Mouse (Mus musculus): ENCODE measurements at regions not wholly inside any gene's neighbourhood (a gene's known extent, or its start where the extent isn't known, plus 50 kb on each side); places are given as distances from the start of the nearest gene placed in this dataset.

DNA sequence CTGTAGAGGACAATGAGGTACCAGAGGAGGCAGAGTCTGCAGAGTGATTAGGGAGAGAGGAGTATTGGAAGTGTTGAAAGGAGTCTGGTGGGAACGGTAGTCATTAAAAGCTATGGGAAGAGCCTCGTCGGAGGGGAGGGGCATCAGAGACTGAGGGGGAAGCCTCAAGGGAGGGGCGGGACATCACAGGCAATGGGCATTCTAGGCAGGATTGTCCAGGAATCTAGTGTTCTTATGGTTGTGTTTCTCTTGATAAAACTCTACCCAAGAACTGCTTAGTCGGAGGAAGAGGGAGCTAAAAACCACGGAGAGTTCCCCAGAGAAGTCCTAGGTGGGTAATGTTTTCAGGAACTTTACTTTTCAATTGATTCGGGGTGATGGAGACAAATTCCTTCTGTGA, 90.2 kb downstream of the Sec23ip start:
- no peak for DNase-seq

DNA sequence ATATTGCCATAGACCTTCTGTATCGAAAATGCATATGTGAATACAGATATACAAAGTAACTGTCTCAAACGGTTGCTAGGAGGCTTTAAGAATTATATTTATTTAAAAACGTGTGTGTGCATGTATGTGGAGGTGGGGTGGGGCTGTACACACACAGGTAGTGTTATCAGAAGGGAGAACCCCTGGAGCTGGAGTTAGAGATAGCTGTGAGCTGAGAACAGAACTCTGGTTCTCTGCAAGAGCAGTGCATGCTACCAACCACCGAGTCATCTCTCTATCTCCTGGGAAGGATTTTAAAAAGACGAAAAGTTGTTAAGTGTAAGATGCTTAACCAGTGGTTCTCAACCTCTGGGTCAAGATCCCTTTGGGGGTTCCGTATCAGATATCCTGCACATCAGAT, 91.7 kb downstream of the Sec23ip start:
- DNase-seq, result no peak

DNA sequence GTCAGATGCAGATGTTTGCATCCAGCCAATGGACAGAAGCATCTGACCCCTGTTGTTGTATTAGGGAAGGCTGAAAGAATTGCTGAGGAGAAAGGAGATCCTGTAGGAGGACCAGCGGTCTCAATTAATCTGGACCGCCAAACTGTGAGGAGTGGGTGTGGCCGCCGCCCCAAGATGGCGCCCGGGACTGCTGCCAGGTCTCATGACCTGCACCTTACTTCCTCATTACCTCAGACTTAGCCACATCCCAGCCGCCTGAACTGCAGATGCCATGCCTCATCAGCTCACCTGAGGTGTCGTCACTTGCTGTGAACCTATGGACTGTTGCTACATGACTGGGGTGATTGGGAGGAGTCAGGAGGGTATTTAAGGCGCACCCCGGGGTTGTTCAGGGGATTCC, 97.8 kb downstream of the Sec23ip start:
- no peak for DNase-seq

GRCm38 (mm10) chr7:128843576-128843975, 98.8 kb downstream of the Sec23ip start:
- DNase-seq, result no peak

- no peak for DNase-seq
Measured at GRCm38 (mm10) chr7:128849261-128849660, 104.5 kb downstream of the Sec23ip start.

DNA sequence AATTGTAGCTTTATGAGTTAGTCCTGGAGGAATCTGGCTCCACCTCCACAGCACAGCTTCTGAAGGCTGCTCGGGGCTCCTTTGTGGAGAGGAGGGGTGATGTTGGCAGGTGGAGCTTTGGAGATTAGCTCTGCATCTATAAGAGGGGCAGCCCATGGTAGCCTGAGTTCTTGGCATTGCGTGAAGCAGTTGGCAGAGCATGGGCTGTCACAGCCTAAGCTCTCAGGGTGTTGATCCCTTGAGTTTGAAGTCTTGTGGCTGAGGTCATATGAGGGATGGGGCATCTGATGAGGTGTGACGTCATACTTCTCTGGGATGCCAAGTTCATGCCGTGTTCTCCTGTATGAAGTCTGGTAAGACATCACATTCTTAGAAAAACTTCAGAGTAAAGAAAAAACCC, 109.5 kb downstream of the Sec23ip start:
- DNase-seq, result no peak

DNA sequence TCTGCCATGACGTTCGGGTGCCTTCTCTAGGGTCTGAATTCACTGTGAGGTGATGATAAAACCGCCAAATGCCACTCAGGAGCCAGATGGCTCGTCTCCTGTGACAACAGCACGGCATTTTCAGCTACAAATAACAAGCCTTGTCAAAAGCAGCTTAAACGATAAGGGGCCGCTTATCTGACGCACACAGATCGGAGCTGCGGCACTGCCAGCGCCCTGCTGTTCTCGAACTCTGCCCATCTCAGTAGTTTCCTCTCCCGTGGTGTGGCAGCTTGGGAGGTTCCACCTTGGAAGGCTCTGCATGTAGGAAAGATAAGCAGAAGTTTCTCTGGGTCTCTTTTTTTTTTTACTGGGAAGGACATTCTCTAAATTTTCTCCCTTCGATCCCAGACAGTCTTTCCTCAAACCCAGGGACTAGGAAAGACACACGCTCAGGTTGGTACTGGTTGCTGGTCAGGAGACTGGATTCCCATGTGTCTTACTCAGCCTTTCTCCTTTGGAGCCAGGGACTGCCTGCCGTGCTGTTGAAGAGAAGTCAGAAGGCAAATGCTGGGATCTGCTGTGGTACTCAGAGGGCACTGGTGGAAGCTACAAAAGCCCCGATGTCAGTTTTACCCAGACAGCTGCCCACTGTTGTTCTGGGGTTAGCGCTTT, 110.1 kb downstream of the Sec23ip start:
- DNase-seq, result no peak

- DNase-seq, result peak; percentile 40
Measured at GRCm38 (mm10) chr7:128860141-128860540, 115.4 kb downstream of the Sec23ip start.

- no peak for DNase-seq
Measured at GRCm38 (mm10) chr7:128860709-128861108, 116.0 kb downstream of the Sec23ip start.

DNA sequence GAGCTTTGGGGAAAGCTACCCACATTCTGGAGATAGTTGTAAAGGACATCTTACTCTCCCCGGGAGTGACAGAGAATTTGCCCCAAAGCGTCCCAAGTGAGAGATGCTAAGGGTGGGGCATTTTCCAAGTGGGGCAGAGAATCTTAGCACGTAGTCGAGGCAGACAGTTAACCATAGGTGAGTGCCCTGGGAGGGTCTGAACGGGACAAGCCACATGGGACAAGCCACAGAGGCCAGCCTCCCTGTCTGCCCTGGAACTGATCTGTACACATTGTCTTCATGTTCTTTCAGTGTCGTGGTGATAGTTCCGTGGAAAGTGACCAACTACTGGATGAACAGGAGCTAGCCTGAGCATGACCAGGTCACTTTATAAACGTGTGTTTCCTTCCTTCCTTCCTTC, 116.6 kb downstream of the Sec23ip start:
- DNase-seq, result no peak

- DNase-seq, result no peak
Measured at GRCm38 (mm10) chr7:128868799-128869198, 124.1 kb downstream of the Sec23ip start.

DNA sequence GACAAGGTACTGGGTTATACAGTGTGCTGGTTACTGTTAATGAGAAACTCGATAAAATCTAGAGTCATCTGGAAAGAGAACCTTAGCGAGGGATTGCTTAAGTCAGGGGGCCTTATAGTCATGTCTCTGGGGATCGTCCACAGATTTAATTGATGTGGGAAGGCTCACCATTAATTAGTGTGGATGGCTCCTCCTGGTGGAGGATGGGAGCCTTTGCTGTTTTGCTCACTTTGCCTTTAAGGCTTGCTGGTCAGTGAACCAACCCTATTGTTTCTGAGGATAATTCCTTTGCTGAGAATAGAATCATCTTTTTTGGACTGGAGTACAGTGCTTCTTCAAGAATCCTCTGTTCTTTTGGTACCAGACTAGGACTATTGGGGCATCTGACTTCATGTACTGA, 139.3 kb downstream of the Sec23ip start:
- DNase-seq, result no peak

DNA sequence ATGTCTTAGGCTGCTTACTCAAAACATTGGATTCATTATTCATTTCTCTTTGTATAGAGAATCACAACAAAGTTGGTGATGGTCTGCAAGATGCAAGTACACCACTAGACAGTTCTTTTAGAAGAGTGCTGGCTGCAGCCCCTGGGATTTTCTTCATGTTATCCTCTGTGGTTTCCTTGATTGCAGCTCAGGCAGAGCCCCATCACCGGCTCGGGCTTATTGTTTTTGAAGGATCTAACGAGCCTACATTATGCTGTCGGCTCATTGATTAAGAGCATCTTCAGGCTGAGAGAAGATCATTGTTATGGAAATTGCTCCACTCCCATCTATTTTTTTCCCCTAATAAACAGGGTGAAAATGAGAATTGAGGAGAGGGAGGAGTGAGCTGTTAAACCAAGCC, 140.8 kb downstream of the Sec23ip start:
- DNase-seq, result no peak

- DNase-seq, result no peak
Measured at GRCm38 (mm10) chr7:128910134-128910533, 165.4 kb downstream of the Sec23ip start.

DNA sequence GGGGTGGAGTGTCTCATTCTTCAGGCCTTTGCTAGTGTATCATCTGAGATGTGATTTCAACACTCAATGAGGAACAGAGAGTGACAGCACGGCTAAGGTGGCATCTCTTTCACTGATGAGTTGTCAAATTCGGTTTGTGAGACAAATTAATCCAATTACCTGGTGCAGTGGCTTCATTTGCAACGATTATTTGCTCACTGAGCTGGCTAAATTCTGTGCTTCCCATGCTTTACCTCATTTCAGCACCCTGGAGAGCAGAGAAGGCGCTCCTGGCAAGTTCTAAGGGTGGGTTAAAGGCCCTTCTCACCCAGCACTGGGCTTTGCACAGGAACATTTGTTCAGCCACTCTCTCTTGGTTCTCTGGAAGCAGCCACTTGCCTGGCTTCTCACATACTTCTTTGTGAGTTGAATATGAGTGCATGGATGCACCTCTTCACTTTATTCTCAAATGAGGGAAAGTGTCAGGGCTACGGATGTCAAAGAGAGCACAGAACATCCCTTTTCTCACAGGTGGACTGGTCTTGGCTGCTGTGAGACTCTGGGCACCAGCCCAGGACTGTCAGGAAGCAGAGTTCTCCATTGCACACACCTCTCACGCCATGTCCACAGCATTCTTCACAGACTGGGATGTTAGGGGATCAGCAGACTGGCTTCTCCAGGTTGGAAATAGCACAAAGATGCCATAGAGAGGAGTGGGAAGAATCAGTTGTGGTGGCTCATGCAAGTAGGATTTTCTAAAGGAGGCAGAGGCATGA, 193.4 kb downstream of the Sec23ip start:
- no peak for DNase-seq

- no peak for DNase-seq
Measured at GRCm38 (mm10) chr7:128960575-128960974, 215.8 kb downstream of the Sec23ip start.

DNA sequence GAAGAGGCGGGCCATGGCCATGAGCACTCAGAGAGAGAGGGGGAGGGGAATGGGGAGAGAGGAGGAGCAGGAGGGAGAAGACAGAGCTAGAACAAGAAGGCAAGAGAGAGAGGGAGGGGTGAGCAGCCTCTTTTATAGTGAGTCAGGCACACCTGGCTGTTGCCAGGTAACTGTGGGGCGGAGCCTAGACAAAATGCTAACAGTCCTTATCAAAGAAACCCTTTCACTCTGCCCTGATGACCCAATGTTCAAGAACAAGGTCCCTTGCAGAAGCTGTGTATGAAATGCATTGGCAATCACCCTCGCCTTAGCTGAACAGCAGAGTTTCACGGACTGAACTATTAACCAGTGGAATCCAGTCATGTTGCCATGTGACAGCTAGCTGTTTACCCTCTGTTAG, 235.2 kb downstream of the Sec23ip start:
- DNase-seq, result no peak

- DNase-seq, result no peak
Measured at GRCm38 (mm10) chr7:128980827-128981226, 236.1 kb downstream of the Sec23ip start.

GRCm38 (mm10) chr7:128998759-128999158, 254.0 kb downstream of the Sec23ip start:
- DNase-seq, result no peak

GRCm38 (mm10) chr7:129002419-129002818, 254.4 kb upstream of the Plpp4 start:
- no peak for DNase-seq

- DNase-seq, result no peak
Measured at GRCm38 (mm10) chr7:129003150-129003549, 253.7 kb upstream of the Plpp4 start.

GRCm38 (mm10) chr7:129016353-129016752, 240.5 kb upstream of the Plpp4 start:
- no peak for DNase-seq

- DNase-seq, result no peak
Measured at GRCm38 (mm10) chr7:129027116-129027515, 229.7 kb upstream of the Plpp4 start.

DNA sequence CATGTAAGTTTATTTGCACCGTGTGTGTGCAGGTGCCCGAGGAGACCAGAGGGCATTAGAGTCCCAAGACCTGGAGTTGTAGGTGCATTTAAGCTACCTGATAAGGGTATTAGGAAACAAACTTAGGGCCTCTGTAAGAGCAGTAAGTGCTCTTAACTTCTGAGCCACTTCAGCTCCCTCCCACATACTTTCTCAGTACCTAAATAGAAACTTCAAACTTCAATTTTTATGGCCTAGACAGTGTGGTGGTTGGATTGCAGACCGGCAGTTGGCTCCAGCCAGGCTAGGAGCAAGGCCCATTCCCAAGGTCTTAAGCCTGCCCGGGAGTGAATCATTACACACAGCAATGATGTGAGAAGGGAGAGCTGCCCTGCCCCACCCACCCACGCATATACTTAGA, 208.8 kb upstream of the Plpp4 start:
- no peak for DNase-seq

DNA sequence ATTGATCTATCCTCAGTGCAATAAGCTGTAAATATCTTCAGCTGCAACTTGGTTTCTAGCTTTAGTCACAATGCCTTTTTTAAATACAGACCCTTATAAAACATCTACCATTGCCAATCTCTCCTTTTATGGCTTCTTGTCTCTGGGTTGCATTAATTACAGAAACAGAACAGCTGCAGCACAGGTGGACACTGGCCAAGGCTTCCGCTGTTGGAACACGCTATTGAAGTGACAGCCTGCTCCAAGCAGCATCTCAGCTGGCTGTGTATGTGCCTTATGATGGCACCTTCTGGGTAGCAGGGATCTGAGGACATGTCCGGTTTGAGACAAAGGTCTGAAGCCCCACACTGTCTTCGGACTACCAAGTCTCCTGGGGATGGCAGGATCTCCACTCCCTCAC, 207.1 kb upstream of the Plpp4 start:
- no peak for DNase-seq

All from thymus, postnatal 25 days (tissue).